Mouse (Mus musculus) macrophage (primary cell): ENCODE measurements around the gene Slc27a3. TPM values are rescaled to one million over a fixed set of nuclear protein-coding genes. Genes with fewer than 3 reads are reported as not detected.

Source experiments
- H3K27ac ChIP-seq: fragments of 350-480 bp; formaldehyde crosslinking; 2 replicates; pipeline ENCODE4 v1.9.0; 2021
- H3K36me3 ChIP-seq: fragments of 350-480 bp; formaldehyde crosslinking; 2 replicates; pipeline ENCODE4 v1.9.0; 2021; ENCODE audit errors: inconsistent target
- H3K4me3 ChIP-seq: fragments of 350-480 bp; formaldehyde crosslinking; 2 replicates; pipeline ENCODE4 v1.9.0; 2021; ENCODE audit errors: inconsistent target
- H3K79me2 ChIP-seq: fragments of 350-480 bp; formaldehyde crosslinking; 2 replicates; pipeline ENCODE4 v1.9.0; 2021; ENCODE audit errors: inconsistent target
- WGBS: methylation state at CpG from one replicate; pipeline ENCODE4 v1.1.7; 2026; ENCODE audit warnings: inconsistent platforms; ENCODE audit not compliant: missing documents; 5-methylcytosine and 5-hydroxymethylcytosine counted together
- polyA plus RNA-seq: library from polyadenylated mRNA; stranded (reverse); fragments of 250-400 nt; gene quantifications from 3 replicates; pipeline ENCODE4 v1.2.4, GENCODE M21; 2018; ENCODE audit warnings: inconsistent platforms
- total RNA-seq, 78 experiments: library from RNA; depleted of rRNA; stranded (reverse); fragments of 250-400 nt; gene quantifications; 1 replicate in 9 of 78; 2 replicates in 24 of 78; 3 replicates in 43 of 78; 4 replicates in 2 of 78; pipeline ENCODE4 v1.2.4; 2018; ENCODE audit warnings: inconsistent platforms in 56 of 78

Gene Slc27a3
- total RNA-seq (2018; cell fraction: chromatin; rRNA removed) = 10 to 100 TPM in 4 of 26 experiments, 1 to 10 TPM in 19, under 1 TPM in 2, not detected in 1; 0.45 to 16.7 (median 6.6) TPM
- total RNA-seq (2018; cell fraction: cytosol; rRNA removed) = under 1 TPM in 17 of 26 experiments, not detected in 9; 0.05 to 0.45 (median 0.19) TPM
- 1 to 10 TPM in 20 of 26 experiments, under 1 TPM in 4, not detected in 2; 0.35 to 8.0 (median 2.9) TPM for total RNA-seq (2018; cell fraction: nucleus; rRNA removed)
- polyA plus RNA-seq = 0.09 to 0.76 TPM (median 0.25 TPM) in 3 replicates

DNA sequence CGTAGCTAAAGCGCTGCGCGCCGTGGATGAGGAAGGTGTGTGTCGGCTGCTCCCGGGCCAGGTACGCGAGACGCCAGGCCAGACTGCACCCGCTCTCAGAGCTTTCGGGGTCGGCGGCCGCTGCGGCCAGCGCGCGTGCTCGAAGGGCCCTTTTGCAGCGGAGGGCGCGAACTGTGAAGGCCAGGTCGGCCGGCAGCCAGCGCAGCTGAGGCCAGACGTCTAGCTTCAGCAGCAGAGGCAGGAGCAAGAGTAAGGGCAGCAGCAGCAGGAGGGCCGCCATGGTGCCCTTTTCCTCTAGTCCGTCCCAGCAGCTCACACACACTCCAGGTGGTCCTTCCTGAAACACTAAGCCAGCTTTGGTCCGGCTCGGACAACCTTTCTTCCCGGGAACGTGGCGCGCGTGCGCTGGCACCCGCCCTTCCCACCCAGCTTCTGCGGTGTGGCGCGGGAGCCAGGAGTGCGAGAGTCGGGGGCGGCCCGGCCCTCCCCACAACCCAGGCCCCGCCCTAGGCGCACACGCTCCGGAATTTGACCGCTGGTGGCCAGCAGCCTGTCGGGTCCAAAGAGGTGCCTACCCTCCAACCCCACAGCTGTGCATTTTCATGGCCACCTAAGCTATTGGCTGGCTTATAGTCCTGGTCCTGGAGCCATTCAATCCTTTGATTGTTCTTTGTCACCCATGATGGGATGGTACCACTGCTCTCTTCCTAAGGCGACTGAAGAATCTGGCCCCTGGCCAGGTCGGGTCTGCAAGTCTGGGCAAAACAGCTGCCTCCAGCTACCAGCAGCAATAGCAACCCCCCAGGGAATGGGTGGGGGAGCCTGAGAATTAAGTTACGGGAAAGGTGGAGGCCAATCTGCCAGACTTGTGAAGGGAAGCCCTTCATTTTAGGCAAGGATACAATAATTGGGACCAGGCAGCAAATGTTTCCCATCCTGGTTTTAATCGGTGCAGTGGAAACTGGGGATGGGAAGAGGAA, at the start of gene Slc27a3:
Gene Slc27a3 (minus strand): TSS at position 428 of the 980 bp plus-strand sequence.
- peaks cover 29% of the 10 kb centered on the region for H3K36me3 ChIP-seq
- no peak within 1 kb of the TSS for H3K27ac ChIP-seq
- H3K4me3 ChIP-seq = no peak within 1 kb of the TSS
- 16% methylated on average over 55 of the region's 55 CpGs for WGBS
- H3K79me2 ChIP-seq = no peaks in the 10 kb centered on the region

DNA sequence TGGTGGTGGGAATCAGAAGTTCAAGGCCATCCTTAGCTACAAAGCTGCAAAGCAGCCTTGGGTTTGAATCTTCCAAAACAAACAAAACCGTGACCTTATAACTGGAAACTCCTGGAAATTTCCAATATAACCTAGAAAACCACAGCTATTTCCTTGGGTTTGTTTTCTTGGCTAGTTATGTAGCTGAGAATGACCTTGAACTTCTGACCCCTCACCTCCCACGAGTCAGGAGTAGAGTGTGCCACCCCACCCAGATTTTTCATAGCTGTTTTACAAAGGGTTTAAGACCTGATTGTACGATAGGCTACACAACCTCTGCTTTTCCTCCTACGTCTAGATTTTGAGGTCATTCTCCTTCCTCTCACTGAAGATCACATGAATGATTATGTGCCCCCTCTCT, 47.4 kb upstream of the Slc27a3 start:
- WGBS = 83% methylated on average over 4 of the region's 4 CpGs
- Histone ChIP-seq H3K4me3 (no peak overlapping the region), H3K27ac (no peak overlapping the region), H3K36me3 (no peaks in the 10 kb centered on the region), H3K79me2 (no peaks in the 10 kb centered on the region)

DNA sequence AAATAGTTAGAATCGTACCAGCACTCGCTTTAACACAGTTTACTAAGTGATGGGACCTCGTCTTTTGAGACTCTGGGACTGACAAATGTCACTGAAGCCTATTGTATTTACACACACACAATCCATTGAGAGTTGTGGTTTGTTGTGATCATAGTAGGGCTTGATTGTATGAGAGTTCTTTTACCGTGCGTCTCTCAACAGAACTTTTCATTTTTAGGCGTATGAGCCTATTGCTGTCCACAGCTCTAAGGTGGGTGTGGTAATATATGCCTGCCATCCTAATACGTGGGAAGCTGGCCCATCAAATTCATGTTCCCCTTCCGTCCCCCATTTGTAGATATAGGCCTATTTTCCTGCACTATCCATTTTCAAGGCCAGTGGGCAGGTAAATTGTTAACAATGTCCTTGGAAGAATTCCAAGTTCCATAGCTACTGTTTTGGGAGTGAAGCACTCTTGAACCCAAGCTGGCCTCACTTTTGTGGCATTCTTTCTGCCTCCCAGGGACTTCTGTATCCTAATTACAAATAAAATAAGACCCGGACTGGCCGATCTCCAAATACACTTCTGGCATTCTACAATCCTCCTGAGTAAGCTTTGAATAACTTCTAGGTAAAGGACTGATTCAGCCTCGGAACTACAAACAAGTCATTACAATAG, 44.5 kb upstream of the Slc27a3 start:
- WGBS = 56% methylated on average over 11 of the region's 11 CpGs
- Histone ChIP-seq H3K4me3 (peak overlapping the region; percentile 60), H3K27ac (peak overlapping the region; percentile 38)

DNA sequence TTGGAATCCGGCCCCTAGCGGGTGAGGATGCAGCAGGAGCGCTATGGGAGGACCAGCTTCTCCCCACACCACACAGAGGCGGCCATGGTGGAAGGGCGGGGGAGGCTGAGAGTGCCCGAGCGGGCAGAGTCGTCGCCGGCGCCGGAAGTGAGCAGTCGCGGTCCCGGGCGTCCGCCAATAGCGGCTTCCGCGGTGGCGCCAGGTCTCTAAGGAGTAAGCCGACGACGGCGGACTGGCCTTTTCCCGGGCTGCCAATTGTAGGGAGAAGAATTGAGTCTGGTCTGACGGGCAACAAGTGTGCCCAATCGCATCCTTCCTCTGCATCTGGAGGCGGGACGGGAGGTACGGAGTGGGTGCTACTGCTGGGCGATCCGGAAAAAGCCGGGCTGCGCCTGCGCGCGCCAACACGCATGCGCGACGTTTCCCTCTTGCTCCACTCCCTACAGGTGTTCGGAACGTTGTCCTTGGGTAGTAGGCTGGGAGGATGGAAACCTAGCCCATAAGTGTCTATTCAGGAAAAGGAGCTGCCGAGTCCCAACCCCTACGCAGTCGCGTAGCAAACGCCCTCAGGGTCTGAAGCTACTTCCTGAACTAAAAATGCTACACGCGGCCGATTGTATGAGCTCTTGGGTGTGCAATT, 43.8 kb upstream of the Slc27a3 start, which contains the start of gene Ints3:
Gene Ints3 (minus strand): TSS at position 242 of the 640 bp plus-strand sequence.
- Histone ChIP-seq H3K4me3 (peak within 1 kb of the TSS; percentile 86), H3K36me3 (no peaks in the 10 kb centered on the region), H3K79me2 (no peaks in the 10 kb centered on the region), H3K27ac (peak within 1 kb of the TSS; percentile 93)
- WGBS = under 1% methylated on average over 52 of the region's 52 CpGs

More for the DNA sequence above, 44.5 kb upstream of the Slc27a3 start:
- H3K79me2 ChIP-seq = no peaks in the 10 kb centered on the region
- H3K36me3 ChIP-seq = no peaks in the 10 kb centered on the region

DNA sequence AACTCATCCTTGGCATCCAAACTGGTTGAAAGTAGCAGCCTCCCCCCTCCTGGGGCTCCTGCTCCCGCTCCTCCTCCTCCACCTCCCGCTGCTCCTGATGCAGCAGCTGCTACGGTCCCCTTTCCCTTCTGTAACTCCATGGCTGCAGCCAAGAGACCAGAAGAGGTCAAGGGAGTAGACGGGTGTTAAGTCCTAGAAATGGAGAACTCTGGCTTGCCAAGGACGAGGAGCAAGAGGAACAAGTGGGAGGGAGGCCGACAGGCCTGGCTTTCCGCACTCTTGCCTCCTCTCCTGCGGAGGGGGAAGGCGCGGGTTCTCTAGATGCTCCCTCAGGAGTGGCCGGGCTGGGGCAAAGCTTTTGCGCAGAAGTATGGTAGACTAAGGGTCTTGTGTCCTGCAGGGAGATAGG, 43.1 kb upstream of the Slc27a3 start:
- H3K4me3 ChIP-seq = peak overlapping the region; percentile 86
- under 1% methylated on average over 12 of the region's 12 CpGs for WGBS
- H3K79me2 ChIP-seq = no peaks in the 10 kb centered on the region
- no peaks in the 10 kb centered on the region for H3K36me3 ChIP-seq
- peak overlapping the region; percentile 93 for H3K27ac ChIP-seq

DNA sequence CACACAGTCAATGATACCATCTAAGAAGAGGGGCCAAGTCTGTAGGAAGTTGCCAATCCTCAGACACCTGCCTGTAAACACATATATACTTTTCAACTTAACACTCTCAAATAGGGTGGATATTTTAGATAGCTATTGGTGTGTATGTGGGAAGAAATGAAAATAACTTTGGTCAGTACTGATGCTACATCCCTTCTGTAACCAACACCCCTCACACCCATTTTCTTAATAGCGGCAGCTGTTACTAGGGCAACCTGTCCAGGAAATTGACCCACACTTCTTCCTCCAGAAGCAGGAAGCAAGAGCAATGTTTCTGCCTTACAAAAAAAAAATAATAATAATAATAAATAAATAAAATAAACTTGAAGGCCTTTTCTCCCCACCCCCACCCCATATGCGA, 42.6 kb upstream of the Slc27a3 start:
- Histone ChIP-seq H3K27ac (peak overlapping the region; percentile 93), H3K4me3 (peak overlapping the region; percentile 86), H3K79me2 (no peaks in the 10 kb centered on the region), H3K36me3 (no peaks in the 10 kb centered on the region)
- 20% methylated on average over 1 of the region's 2 CpGs for WGBS

DNA sequence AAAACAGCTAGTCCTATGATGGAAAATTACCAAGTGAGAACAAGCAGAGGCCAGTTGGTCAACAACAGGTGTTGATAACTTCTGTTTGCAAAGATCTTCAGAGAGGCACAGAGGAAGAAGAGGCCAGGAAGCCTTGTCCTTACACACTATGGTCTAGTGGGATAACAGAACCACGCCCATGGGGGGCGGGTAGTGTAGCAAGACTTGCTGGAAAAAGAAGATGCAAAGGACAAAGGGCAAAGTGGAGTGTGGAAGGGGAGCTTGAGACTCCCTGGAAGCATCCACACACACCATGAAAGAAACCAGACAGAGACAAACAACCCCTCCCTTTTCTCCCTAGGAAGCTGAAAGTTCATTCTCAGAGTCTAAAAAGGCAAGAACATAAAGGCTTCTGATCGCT, 39.8 kb upstream of the Slc27a3 start:
- no peaks in the 10 kb centered on the region for H3K36me3 ChIP-seq
- no peak overlapping the region for H3K27ac ChIP-seq

DNA sequence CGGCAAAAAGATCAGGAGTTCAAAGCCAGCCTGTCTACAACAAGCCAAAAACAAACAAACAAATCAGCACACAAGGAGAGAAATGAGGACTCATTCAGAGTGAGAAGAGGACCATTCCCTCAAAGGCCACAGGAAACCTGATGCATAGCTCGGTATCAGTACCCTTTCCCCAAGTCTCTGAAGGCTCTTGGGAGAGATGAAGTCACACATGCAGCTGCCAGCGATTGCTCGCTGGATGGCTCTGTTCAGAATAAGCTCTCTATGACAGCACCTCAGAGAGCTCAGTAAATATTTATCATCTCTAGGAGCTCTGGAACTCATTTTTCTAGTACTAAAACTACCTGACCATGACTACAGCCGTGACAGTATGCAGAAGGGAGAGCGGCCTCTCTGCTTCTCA, 38.4 kb upstream of the Slc27a3 start:
- H3K79me2 ChIP-seq = no peaks in the 10 kb centered on the region
- no peak overlapping the region for H3K4me3 ChIP-seq
- no peak overlapping the region for H3K27ac ChIP-seq
- 99% methylated on average over 6 of the region's 6 CpGs for WGBS
- 0 out of 2 replicates have a peak, but pooled peaks cover 1% of the 10 kb centered on the region for H3K36me3 ChIP-seq

More for the DNA sequence above, 39.8 kb upstream of the Slc27a3 start:
- Histone ChIP-seq H3K79me2 (no peaks in the 10 kb centered on the region), H3K4me3 (no peak overlapping the region)
- whole genome bisulfite sequencing = 93% methylated on average over 3 of the region's 3 CpGs

DNA sequence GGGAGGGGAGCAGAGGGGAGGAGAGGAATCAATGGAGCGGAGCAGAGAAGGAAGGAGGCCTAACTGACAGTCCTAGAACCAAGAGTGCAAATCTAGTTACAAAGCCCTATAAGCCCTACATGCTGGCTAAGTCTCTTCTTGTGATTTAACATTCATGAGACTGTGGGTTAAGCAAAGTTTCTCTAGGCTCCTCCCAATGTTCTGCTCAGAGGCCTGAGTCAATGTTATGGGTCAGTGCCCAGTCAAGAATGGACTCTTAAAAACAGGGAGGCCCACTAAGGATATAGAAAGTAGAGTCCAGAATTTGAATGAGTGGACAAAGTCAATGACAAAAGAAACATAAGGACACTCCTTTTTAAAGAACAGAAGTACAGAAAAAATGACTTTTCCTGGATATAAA, 37.8 kb upstream of the Slc27a3 start:
- WGBS = 88% methylated on average over 1 of the region's 1 CpGs
- no peak overlapping the region for H3K4me3 ChIP-seq
- no peak overlapping the region for H3K27ac ChIP-seq
- peaks cover 7% of the 10 kb centered on the region; the same call in 1 of the 2 replicates for H3K36me3 ChIP-seq
- H3K79me2 ChIP-seq = no peaks in the 10 kb centered on the region

DNA sequence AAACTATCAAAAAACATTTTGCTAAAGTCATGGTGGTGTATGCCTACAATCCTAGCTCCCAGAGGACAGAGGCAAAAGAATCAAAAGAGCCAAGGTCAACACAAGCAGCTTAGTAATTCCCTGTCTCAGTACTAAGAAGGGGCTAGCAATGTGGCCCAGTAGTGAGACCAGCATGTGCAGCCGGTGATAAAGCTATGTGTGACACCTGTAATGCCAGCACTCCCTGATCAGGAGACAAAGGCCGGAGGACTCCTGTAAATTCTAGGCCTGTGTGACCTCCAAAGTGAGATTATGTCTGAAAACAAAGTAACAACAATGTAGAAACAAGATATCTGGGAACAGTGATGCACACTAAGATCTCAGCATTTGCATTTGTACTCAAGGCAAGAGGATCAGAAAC, 35.8 kb upstream of the Slc27a3 start:
- 97% methylated on average over 2 of the region's 2 CpGs for WGBS
- H3K36me3 ChIP-seq = peaks cover 15% of the 10 kb centered on the region; the same call in 1 of the 2 replicates
- H3K79me2 ChIP-seq = no peaks in the 10 kb centered on the region
- H3K27ac ChIP-seq = no peak overlapping the region
- H3K4me3 ChIP-seq = no peak overlapping the region

DNA sequence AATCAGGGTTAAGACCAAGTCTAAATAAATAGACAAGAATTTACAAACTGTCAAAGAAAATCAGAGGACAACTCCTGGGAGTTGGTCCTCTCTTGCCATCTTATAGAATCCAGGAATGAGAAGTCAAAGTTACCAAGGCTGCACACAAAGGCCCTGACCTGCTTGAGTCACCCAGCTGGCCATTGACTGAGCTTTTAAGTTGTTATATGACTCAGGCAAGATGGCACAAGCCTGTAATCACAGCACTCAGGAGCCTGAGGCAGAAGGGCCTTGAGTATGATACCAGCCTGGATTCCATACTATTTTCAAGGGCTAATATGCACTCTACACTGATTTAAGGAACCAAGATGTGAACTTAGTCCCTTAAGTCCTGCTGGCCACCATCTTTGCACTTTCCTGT, 33.8 kb upstream of the Slc27a3 start:
- Histone ChIP-seq H3K27ac (no peak overlapping the region), H3K4me3 (no peak overlapping the region), H3K36me3 (peaks cover 15% of the 10 kb centered on the region; the same call in 1 of the 2 replicates), H3K79me2 (no peaks in the 10 kb centered on the region)

DNA sequence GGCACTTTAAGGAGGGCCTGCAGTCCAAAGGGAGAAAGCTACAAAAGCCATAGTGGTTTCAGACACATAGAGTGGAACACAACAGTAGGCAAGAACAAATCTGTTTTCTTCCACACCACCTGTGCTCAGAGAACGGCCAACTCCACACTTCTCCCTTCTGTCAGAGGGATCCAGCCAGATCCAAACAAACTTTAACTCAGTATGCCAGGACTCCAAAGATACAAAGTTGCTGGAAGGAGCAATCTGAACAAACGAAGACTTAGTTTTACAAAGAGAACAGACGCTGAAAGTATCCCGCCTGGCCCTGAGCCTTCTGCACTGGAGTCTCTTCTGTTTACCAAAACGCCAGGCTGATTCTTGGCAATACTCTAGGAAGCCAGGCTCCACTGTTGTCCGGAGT, 31.0 kb upstream of the Slc27a3 start:
- H3K36me3 ChIP-seq = peaks cover 22% of the 10 kb centered on the region; the same call in 1 of the 2 replicates

DNA sequence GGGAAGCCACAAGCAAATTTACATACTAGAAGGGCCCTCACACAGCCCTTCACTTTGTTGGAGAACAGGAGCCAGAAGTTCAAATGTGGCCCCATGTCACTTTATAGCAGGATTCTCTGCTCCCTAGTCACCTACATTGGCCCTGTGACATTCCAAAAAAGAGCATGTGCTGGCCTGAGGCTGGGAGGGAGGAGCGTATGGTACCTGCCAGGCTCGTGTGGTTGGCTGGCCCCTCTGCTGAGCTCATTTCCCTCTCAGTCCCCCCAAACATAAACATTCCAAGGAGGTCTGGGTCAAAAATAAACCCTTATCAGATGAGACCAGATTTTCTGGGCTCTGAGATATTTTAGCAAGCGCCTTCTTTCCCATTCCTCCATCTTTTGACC, 23.3 kb upstream of the Slc27a3 start:
- 93% methylated on average over 3 of the region's 3 CpGs for WGBS
- Histone ChIP-seq H3K79me2 (no peaks in the 10 kb centered on the region), H3K4me3 (no peak overlapping the region), H3K36me3 (peaks cover 41% of the 10 kb centered on the region), H3K27ac (no peak overlapping the region)

More for the DNA sequence above, 31.0 kb upstream of the Slc27a3 start:
- H3K4me3 ChIP-seq = no peak overlapping the region
- H3K27ac ChIP-seq = no peak overlapping the region
- H3K79me2 ChIP-seq = no peaks in the 10 kb centered on the region
- 93% methylated on average over 6 of the region's 6 CpGs for WGBS
